Mouse (Mus musculus): ENCODE data around the gene 5730409E04Rik.

DNA sequence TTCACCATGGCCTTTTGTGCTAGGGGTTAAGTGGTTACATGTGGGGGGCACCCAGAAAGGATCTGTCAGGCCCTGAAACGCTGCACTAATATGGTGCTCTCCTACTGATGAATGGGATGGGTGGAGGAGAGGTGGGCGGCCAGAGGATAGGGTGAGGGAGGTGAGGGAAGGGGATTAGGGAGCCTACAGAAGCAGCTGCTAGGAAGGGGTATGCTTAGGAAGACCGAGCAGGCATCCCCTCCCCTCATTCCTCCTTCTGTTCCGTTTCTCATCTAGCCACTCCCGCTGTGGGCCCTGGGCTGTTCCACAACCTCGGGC is 7.2 kb upstream of the 5730409E04Rik start:
- TF ChIP-seq POLR2A (IDR thresholded peaks at IDR 0.05; ENCODE audit: extremely low read depth, insufficient read depth, low read length) (no peak), CTCF (IDR thresholded peaks at IDR 0.05; ENCODE audit: extremely low read depth, insufficient read depth, low read length) (no peak)
